Mouse (Mus musculus) CH12.LX (cell line): ENCODE results near the gene Clock. TPM values are rescaled to one million over a fixed set of nuclear protein-coding genes. Genes with fewer than 3 reads are reported as not detected.

Experiments used
- DNase-seq: peaks from one replicate; pipeline ENCODE4 v3.0.0-alpha.2; 2013; ENCODE audit errors: extremely low read depth
- H3K27ac ChIP-seq: 2 replicates; pipeline ENCODE4 v1.5.1; 2012; ENCODE audit warnings: low read depth, mild to moderate bottlenecking, control low read depth, moderate library complexity; ENCODE audit not compliant: insufficient read depth
- H3K27me3 ChIP-seq: replicated peaks from 2 replicates; pipeline ENCODE3; 2012; ENCODE audit warnings: inconsistent platforms
- H3K36me3 ChIP-seq, 2 experiments: replicated peaks in 1 of 2; 2 replicates each; pipeline versions ENCODE3 to v1.6.1; 2012; ENCODE audit warnings: inconsistent platforms in 1 of 2, low read length in 1 of 2, mild to moderate bottlenecking in 1 of 2, mixed read lengths in 1 of 2, moderate library complexity in 1 of 2; ENCODE audit not compliant: control insufficient read depth in 1 of 2, insufficient read depth in 1 of 2
- H3K4me1 ChIP-seq, 2 experiments: 2 replicates each; pipeline ENCODE4 v1.6.1; 2012; ENCODE audit warnings: inconsistent platforms in 1 of 2, moderate library complexity in 1 of 2; ENCODE audit not compliant: insufficient read depth in 2 of 2, control insufficient read depth in 1 of 2
- H3K4me2 ChIP-seq: 2 replicates; pipeline ENCODE4 v1.6.1; 2012; ENCODE audit warnings: low read depth, mild to moderate bottlenecking, control low read depth; ENCODE audit not compliant: poor library complexity, insufficient read depth, severe bottlenecking
- H3K4me3 ChIP-seq, 3 experiments: fragments of 150-350 bp in 1 of 3; sonication (generic) in 1 of 3; replicated peaks in 1 of 3; 2 replicates each; pipeline versions ENCODE3 to v1.5.1; 2011 to 2012; ENCODE audit warnings: low read depth in 2 of 3, low read length in 2 of 3, mild to moderate bottlenecking in 2 of 3, moderate library complexity in 2 of 3, control low read depth in 1 of 3, improper control_type of control experiment in 1 of 3, inconsistent platforms in 1 of 3, mixed read lengths in 1 of 3; ENCODE audit not compliant: poor library complexity in 1 of 3
- H3K79me2 ChIP-seq: replicated peaks from 2 replicates; pipeline ENCODE4 v1.6.1; 2012; ENCODE audit warnings: mild to moderate bottlenecking, moderate library complexity; ENCODE audit not compliant: control insufficient read depth, poor library complexity, insufficient read depth, severe bottlenecking; ENCODE audit errors: extremely low read depth
- H3K9ac ChIP-seq: 2 replicates; pipeline ENCODE4 v1.6.1; 2012; ENCODE audit warnings: low read depth, mild to moderate bottlenecking, control low read depth, moderate library complexity; ENCODE audit not compliant: insufficient read depth
- H3K9me3 ChIP-seq: replicated peaks from 2 replicates; pipeline ENCODE3; 2012; ENCODE audit warnings: low read length, inconsistent platforms, mixed read lengths
- BHLHE40 ChIP-seq: IDR thresholded peaks from 2 replicates; pipeline ENCODE4 v1.6.1; 2011; ENCODE audit warnings: mild to moderate bottlenecking, low read depth, low read length, improper control_type of control experiment
- CHD1 ChIP-seq: IDR thresholded peaks from 2 replicates; pipeline ENCODE4 v1.6.1; 2012; ENCODE audit warnings: low read depth, low read length, improper control_type of control experiment, inconsistent platforms
- CTCF ChIP-seq, 2 experiments: IDR thresholded peaks in 1 of 2; conservative IDR thresholded peaks in 1 of 2; 2 replicates each; pipeline ENCODE4 v1.5.1; 2011 to 2012; ENCODE audit warnings: low read depth in 2 of 2, low read length in 2 of 2, improper control_type of control experiment in 1 of 2, inconsistent platforms in 1 of 2, mild to moderate bottlenecking in 1 of 2, moderate library complexity in 1 of 2
- E2F4 ChIP-seq: IDR thresholded peaks from 2 replicates; pipeline ENCODE4 v1.6.1; 2011; ENCODE audit warnings: low read depth, low read length, improper control_type of control experiment; ENCODE audit not compliant: insufficient replicate concordance
- EP300 ChIP-seq: IDR thresholded peaks from 2 replicates; pipeline ENCODE4 v1.6.1; 2011; ENCODE audit warnings: low read length, improper control_type of control experiment
- ETS1 ChIP-seq: conservative IDR thresholded peaks from 2 replicates; pipeline ENCODE4 v1.6.1; 2012; ENCODE audit warnings: low read depth, mild to moderate bottlenecking, inconsistent platforms, low read length, improper control_type of control experiment, moderate library complexity
- GABPA ChIP-seq: IDR thresholded peaks from 2 replicates; pipeline ENCODE4 v1.6.1; 2012; ENCODE audit warnings: low read depth, low read length, improper control_type of control experiment, inconsistent platforms; ENCODE audit not compliant: insufficient replicate concordance
- IRF4 ChIP-seq: IDR thresholded peaks from 2 replicates; pipeline ENCODE4 v1.6.1; 2014; ENCODE audit warnings: low read depth, mild to moderate bottlenecking, inconsistent platforms, low read length, improper control_type of control experiment
- JUND ChIP-seq: conservative IDR thresholded peaks from 2 replicates; pipeline ENCODE4 v1.6.1; 2011; ENCODE audit warnings: low read depth, low read length, improper control_type of control experiment
- KAT2A ChIP-seq: IDR thresholded peaks from 2 replicates; pipeline ENCODE4 v1.6.1; 2012; ENCODE audit warnings: low read length, improper control_type of control experiment, inconsistent platforms; ENCODE audit not compliant: insufficient replicate concordance
- MAFK ChIP-seq: IDR thresholded peaks from 2 replicates; pipeline ENCODE4 v1.6.1; 2011; ENCODE audit warnings: low read length, improper control_type of control experiment; ENCODE audit not compliant: insufficient replicate concordance
- MEF2A ChIP-seq: IDR thresholded peaks from 2 replicates; pipeline ENCODE4 v1.6.1; 2014; ENCODE audit warnings: low read depth, mild to moderate bottlenecking, inconsistent platforms, low read length, improper control_type of control experiment, borderline replicate concordance
- MYC ChIP-seq: IDR thresholded peaks from 2 replicates; pipeline ENCODE4 v1.6.1; 2011; ENCODE audit warnings: low read depth, mild to moderate bottlenecking, improper control_type of control experiment, low read length
- NELFE ChIP-seq: IDR thresholded peaks from 2 replicates; pipeline ENCODE4 v1.6.1; 2011; ENCODE audit warnings: low read depth, low read length, improper control_type of control experiment
- NRF1 ChIP-seq: IDR thresholded peaks from 2 replicates; pipeline ENCODE4 v1.6.1; 2014; ENCODE audit warnings: low read depth, mild to moderate bottlenecking, inconsistent platforms, low read length, improper control_type of control experiment, moderate library complexity
- PAX5 ChIP-seq: IDR thresholded peaks from 2 replicates; pipeline ENCODE4 v1.6.1; 2012; ENCODE audit warnings: low read length, inconsistent platforms, mixed read lengths
- POLR2A ChIP-seq: IDR thresholded peaks from 2 replicates; pipeline ENCODE4 v1.6.1; 2011; ENCODE audit warnings: low read depth, mild to moderate bottlenecking, improper control_type of control experiment, low read length
- RCOR1 ChIP-seq: conservative IDR thresholded peaks from 2 replicates; pipeline ENCODE4 v1.6.1; 2012; ENCODE audit warnings: low read depth, mild to moderate bottlenecking, inconsistent platforms, low read length, improper control_type of control experiment
- SIN3A ChIP-seq: IDR thresholded peaks from 2 replicates; pipeline ENCODE4 v1.6.1; 2012; ENCODE audit warnings: low read length, improper control_type of control experiment, inconsistent platforms
- SMC3 ChIP-seq: IDR thresholded peaks from 2 replicates; pipeline ENCODE4 v1.6.1; 2011; ENCODE audit warnings: low read depth, low read length, improper control_type of control experiment
- TBP ChIP-seq: conservative IDR thresholded peaks from 2 replicates; pipeline ENCODE4 v1.6.1; 2011; ENCODE audit warnings: low read depth, low read length, improper control_type of control experiment
- ZNF384 ChIP-seq: IDR thresholded peaks from 2 replicates; pipeline ENCODE4 v1.6.1; 2012; ENCODE audit warnings: low read depth, low read length, improper control_type of control experiment, inconsistent platforms
- dilution Hi-C: fragments of 300-500 bp; cut with MboI; formaldehyde crosslinking; loops from 2 replicates; pipeline ENCODE4 v1.14.3; 2020; ENCODE audit warnings: low sequenced_read_pairs; ENCODE audit not compliant: extremely low pct_unique_long_range_greater_than_20kb, extremely low pct_ligation_motif_present
- in situ Hi-C: fragments of 300-500 bp; cut with MboI; formaldehyde crosslinking; loops from 3 replicates; pipeline ENCODE4 v1.14.3; 2019; ENCODE audit warnings: low sequenced_read_pairs, low pct_ligation_motif_present, low pct_unique_long_range_greater_than_20kb, mixed read lengths
- polyA plus RNA-seq: library from polyadenylated mRNA; unstranded; fragments of >175 nt; gene quantifications from 2 replicates; pipeline ENCODE4 v1.2.1, GENCODE M21; 2012; ENCODE audit warnings: low read depth; ENCODE audit not compliant: insufficient read length
- total RNA-seq, 2 experiments: library from RNA; depleted of rRNA; stranded (reverse); fragments of 300-350 nt in 1 of 2; fragments of >200 nt in 1 of 2; gene quantifications; 2 replicates each; pipeline ENCODE4 v1.2.3; 2012 to 2014

Clock gene
- total and polyA plus RNA-seq, 3 experiments: 3.2 to 8.0 (median 4.5) TPM

- no peaks in the 10 kb centered on the region for H3K27me3 ChIP-seq
- no peak overlapping the region for H3K4me3 ChIP-seq
- no peaks in the 10 kb centered on the region for H3K4me1 ChIP-seq
- dilution Hi-C loops: no loop called here
- no peaks in the 10 kb centered on the region for H3K36me3 ChIP-seq
- no peak overlapping the region for H3K27ac ChIP-seq
- no peak overlapping the region for H3K4me2 ChIP-seq
- no peak for TF ChIP-seq SIN3A
- TF ChIP-seq NELFE: no peak
- TF ChIP-seq GABPA: no peak
- TF ChIP-seq MAFK: no peak
- no peak for TF ChIP-seq ZNF384
- no peak for TF ChIP-seq NRF1
- TF ChIP-seq POLR2A: no peak
- no peak for TF ChIP-seq RCOR1
- no peak for TF ChIP-seq SMC3
- in situ Hi-C loops: no loop called here
- no peaks in the 10 kb centered on the region for H3K9me3 ChIP-seq
- H3K9ac ChIP-seq: no peak overlapping the region
- no peaks in the 10 kb centered on the region for H3K79me2 ChIP-seq
- no peak for DNase-seq
Observed at GRCm38 (mm10) chr5:76346137-76346536, 41.5 kb upstream of the Clock start.

GRCm38 (mm10) chr5:76340931-76341330 lies 36.3 kb upstream of the Clock start:
- Histone ChIP-seq H3K9ac (no peak overlapping the region), H3K79me2 (no peaks in the 10 kb centered on the region), H3K9me3 (no peaks in the 10 kb centered on the region), H3K4me1 (peaks cover 0 to 11% of the 10 kb centered on the region in 2 experiments; a peak in 2 of 4 replicates), H3K4me3 (no peak overlapping the region), H3K4me2 (no peak overlapping the region), H3K27me3 (no peaks in the 10 kb centered on the region), H3K27ac (no peak overlapping the region), H3K36me3 (no peaks in the 10 kb centered on the region)
- in situ Hi-C loops (no loop called here), dilution Hi-C loops (no loop called here)
- TF ChIP-seq CTCF (conservative IDR thresholded peaks at IDR 0.05 in 1 of 2, IDR thresholded peaks at IDR 0.05 in 1 of 2; ENCODE audit: low read depth in 2 of 2, low read length in 2 of 2): no peak
- no peak for TF ChIP-seq SMC3
- TF ChIP-seq MYC: no peak
- TF ChIP-seq IRF4: no peak
- TF ChIP-seq TBP: no peak
- no peak for TF ChIP-seq CHD1
- DNase-seq: no peak

GRCm38 (mm10) chr5:76337100-76337499 lies 32.5 kb upstream of the Clock start:
- Histone ChIP-seq H3K4me3 (no peak overlapping the region), H3K36me3 (no peaks in the 10 kb centered on the region), H3K4me1 (peaks cover 0 to 11% of the 10 kb centered on the region in 2 experiments; a peak in 2 of 4 replicates)
- dilution Hi-C loops: no loop called here
- DNase-seq: peak; percentile 52
- TF ChIP-seq BHLHE40 (peak; percentile 77), ETS1 (no peak), EP300 (peak; percentile 86), E2F4 (no peak), MAFK (peak; percentile 65; the same call in 1 of the 2 replicates), PAX5 (no peak), JUND (no peak), SMC3 (no peak), KAT2A (no peak), MEF2A (no peak), IRF4 (peak; percentile 94)
- TF ChIP-seq, all 38 proteins: peak for 4
- peak overlapping the region; percentile 44; the same call in 1 of the 2 replicates for H3K4me2 ChIP-seq
- no peak overlapping the region for H3K27ac ChIP-seq
- H3K79me2 ChIP-seq: no peaks in the 10 kb centered on the region
- in situ Hi-C loops: no loop called here
- no peak overlapping the region for H3K9ac ChIP-seq
- H3K27me3 ChIP-seq: no peaks in the 10 kb centered on the region
- no peaks in the 10 kb centered on the region for H3K9me3 ChIP-seq
